12 mouse cellular contexts compared by ENCODE assay signal in the genomic region with DNA sequence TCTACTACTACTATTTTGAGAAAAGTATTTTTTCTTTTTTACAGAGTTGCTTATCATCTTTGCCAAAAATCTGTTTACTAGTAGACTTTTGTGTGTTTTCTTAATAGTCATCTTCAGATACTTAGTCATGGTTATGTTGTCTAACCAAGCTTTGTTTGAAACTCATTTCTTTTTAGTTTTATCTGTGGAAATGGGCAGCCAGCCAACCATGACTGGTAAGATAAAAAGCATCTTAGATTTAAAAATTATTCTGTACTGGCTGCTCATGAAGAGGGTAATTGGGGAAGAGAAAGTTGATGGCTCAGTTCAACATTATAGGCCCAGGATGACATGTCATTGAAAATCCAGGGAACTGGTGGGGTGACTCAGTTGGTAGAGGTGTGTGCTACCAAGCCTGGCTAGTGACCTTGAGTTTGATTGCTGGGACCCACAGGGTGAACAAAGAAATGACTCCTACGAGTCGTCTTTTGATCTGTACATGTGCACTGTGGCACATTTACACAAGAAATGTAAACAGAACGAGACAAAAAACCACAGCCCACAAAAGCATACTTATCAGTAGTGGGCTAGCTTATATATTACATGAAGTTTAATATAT. TPM values are rescaled to one million over a fixed set of nuclear protein-coding genes. Genes with fewer than 3 reads are reported as not detected.
DNase-seq lines count a peak whose midpoint lies in the region; ATAC-seq lines count a peak whose summit lies in the region.
"Had no signal": no experiment of that assay in that cellular context is flagged by ENCODE, and none has a peak within 500 bp of the region (broad histone marks: within the 10 kb centered on the region; RNA-seq: fewer than 3 reads in every experiment).

No protein-coding gene starts in this region.

- ATAC-seq in heart, embryonic 11.5 days (replicated peaks; ENCODE audit: insufficient number of reproducible peaks, low FRiP score, low TSS enrichment), result no peak
- ATAC-seq in megakaryocyte progenitor cell, adult 5-6 weeks (replicated peaks; ENCODE audit: poor library complexity), result peak; percentile 16

- no peak overlapping the region for H3K4me3 ChIP-seq in heart, embryonic 10.5 days
- no peak overlapping the region for H3K4me3 ChIP-seq in heart, embryonic 11.5 days (ENCODE audit: low read depth, low read length)
- no peak overlapping the region for H3K4me3 ChIP-seq in midbrain, embryonic 10.5 days
- H3K4me3 ChIP-seq: embryonic facial prominence, embryonic 13.5 days; hindbrain, embryonic 13.5 days; limb, embryonic 15.5 days had no signal

- 0 out of 2 replicates have a peak, but pooled peaks cover 3% of the 10 kb centered on the region for H3K36me3 ChIP-seq in heart, embryonic 10.5 days
- no peaks in the 10 kb centered on the region for H3K36me3 ChIP-seq in heart, embryonic 11.5 days (ENCODE audit: control insufficient read depth, insufficient read depth, low read length)
- no peaks in the 10 kb centered on the region for H3K36me3 ChIP-seq in midbrain, embryonic 10.5 days
- H3K36me3 ChIP-seq: embryonic facial prominence, embryonic 13.5 days; hindbrain, embryonic 13.5 days; limb, embryonic 15.5 days had no signal

- peak overlapping the region; percentile 56; the same call in 1 of the 2 replicates for H3K27ac ChIP-seq in heart, embryonic 10.5 days
- H3K27ac ChIP-seq in heart, embryonic 11.5 days (ENCODE audit: low read depth, low read length), result no peak overlapping the region
- H3K27ac ChIP-seq in midbrain, embryonic 10.5 days (replicated peaks), result no peak overlapping the region
- H3K27ac ChIP-seq: embryonic facial prominence, embryonic 13.5 days; hindbrain, embryonic 13.5 days; limb, embryonic 15.5 days had no signal

- H3K4me1 ChIP-seq in heart, embryonic 10.5 days, result peaks cover 31% of the 10 kb centered on the region
- H3K4me1 ChIP-seq in heart, embryonic 11.5 days (ENCODE audit: control insufficient read depth, insufficient read depth, low read length), result peaks cover 22% of the 10 kb centered on the region
- H3K4me1 ChIP-seq in midbrain, embryonic 10.5 days, result peaks cover 28% of the 10 kb centered on the region

- DNase-seq in heart, embryonic 10.5 days (ENCODE audit: low spot score), result no peak
- DNase-seq in CD4-positive helper T cell, adult 2 months (ENCODE audit: low read depth, low spot score), result peak; percentile 17
- DNase-seq in adrenal gland, postnatal 25 days, result peak; percentile 41
- no peak for DNase-seq in midbrain, embryonic 10.5 days (ENCODE audit: low spot score)
- no peak for DNase-seq in right cerebral cortex, postnatal 36 days (ENCODE audit: low spot score in 2 of 2)
- no peak for DNase-seq in lung, postnatal 25 days (ENCODE audit: low spot score)
- DNase-seq: right cerebral cortex, adult 18-20 months had no signal

- H3K9me3 ChIP-seq in heart, embryonic 10.5 days, result no peaks in the 10 kb centered on the region
- no peaks in the 10 kb centered on the region for H3K9me3 ChIP-seq in heart, embryonic 11.5 days (replicated peaks; ENCODE audit: control insufficient read depth, low read length)
- no peaks in the 10 kb centered on the region for H3K9me3 ChIP-seq in midbrain, embryonic 10.5 days (replicated peaks)
- H3K9me3 ChIP-seq: embryonic facial prominence, embryonic 13.5 days; hindbrain, embryonic 13.5 days; limb, embryonic 15.5 days had no signal

- H3K4me2 ChIP-seq in heart, embryonic 11.5 days, result no peak overlapping the region
- H3K4me2 ChIP-seq: embryonic facial prominence, embryonic 13.5 days; hindbrain, embryonic 13.5 days; limb, embryonic 15.5 days had no signal

- no peak overlapping the region for H3K9ac ChIP-seq in heart, embryonic 11.5 days (ENCODE audit: low read depth, low read length)
- H3K9ac ChIP-seq: embryonic facial prominence, embryonic 13.5 days; hindbrain, embryonic 13.5 days; limb, embryonic 15.5 days had no signal

- no peaks in the 10 kb centered on the region for H3K27me3 ChIP-seq in heart, embryonic 10.5 days (ENCODE audit: insufficient read depth, poor library complexity, severe bottlenecking)
- no peaks in the 10 kb centered on the region for H3K27me3 ChIP-seq in heart, embryonic 11.5 days (ENCODE audit: control insufficient read depth, insufficient read depth, low read length)
- no peaks in the 10 kb centered on the region for H3K27me3 ChIP-seq in midbrain, embryonic 10.5 days (ENCODE audit: low read depth, poor library complexity, severe bottlenecking)
- H3K27me3 ChIP-seq: embryonic facial prominence, embryonic 13.5 days; hindbrain, embryonic 13.5 days; limb, embryonic 15.5 days had no signal

- 59% methylated on average over 3 of the region's 3 CpGs for WGBS in heart, embryonic 10.5 days
- 46% methylated on average over 3 of the region's 3 CpGs for WGBS in heart, embryonic 11.5 days (ENCODE audit: insufficient replicate concordance)
- WGBS in midbrain, embryonic 10.5 days, result 77% methylated on average over 3 of the region's 3 CpGs

RNA-seq across cellular contexts. Expression of gene Rock2, which starts 6.0 kb away (rescaled TPM):
- polyA plus RNA-seq in heart, embryonic 10.5 days (2016; fragmentation: Nextera tagmentation; extraction: Ambion mirVana), result 16.9 and 19.6 TPM in 2 replicates
- polyA plus RNA-seq in heart, embryonic 11.5 days (2014; fragmentation: Nextera tagmentation; extraction: Ambion mirVana), result 19.8 and 22.2 TPM in 2 replicates
- total RNA-seq in adrenal gland, postnatal 25 days (2021), result 82.9 and 88.5 TPM in 2 replicates
- 56.7 and 64.2 TPM in 2 replicates for total RNA-seq in megakaryocyte progenitor cell, adult 5-6 weeks (2015)
- 45.8 and 69.0 TPM in 2 replicates for total RNA-seq in megakaryocyte progenitor cell, adult 5-6 weeks (2017)
- 11.4 TPM in 2 replicates for polyA plus RNA-seq in midbrain, embryonic 10.5 days (2016; fragmentation: Nextera tagmentation; extraction: Ambion mirVana)

Comparison
In these comparisons a context has a peak if more than half of its experiments do, and no peak if none do; other contexts are left out.
1. DNase-seq: peak in CD4-positive helper T cell, adult 2 months (single experiment) and adrenal gland, postnatal 25 days (single experiment); none in heart, embryonic 10.5 days (single experiment), midbrain, embryonic 10.5 days (single experiment), right cerebral cortex, postnatal 36 days (0 of 2) and lung, postnatal 25 days (single experiment).